Mouse (Mus musculus): ENCODE data around the gene Bace1. TPM values are rescaled to one million over a fixed set of nuclear protein-coding genes. Genes with fewer than 3 reads are reported as not detected.

Gene Bace1
- total RNA-seq, 2 experiments from 2014 or later = 79.9 to 88.1 TPM

GRCm38 (mm10) chr9:45893681-45894080, 55.3 kb downstream of the Bace1 start:
- no peak for DNase-seq (ENCODE audit: low spot score in 2 of 2)

GRCm38 (mm10) chr9:45905196-45905595, 66.8 kb downstream of the Bace1 start:
- no peak for DNase-seq (ENCODE audit: low spot score in 2 of 2)

DNA sequence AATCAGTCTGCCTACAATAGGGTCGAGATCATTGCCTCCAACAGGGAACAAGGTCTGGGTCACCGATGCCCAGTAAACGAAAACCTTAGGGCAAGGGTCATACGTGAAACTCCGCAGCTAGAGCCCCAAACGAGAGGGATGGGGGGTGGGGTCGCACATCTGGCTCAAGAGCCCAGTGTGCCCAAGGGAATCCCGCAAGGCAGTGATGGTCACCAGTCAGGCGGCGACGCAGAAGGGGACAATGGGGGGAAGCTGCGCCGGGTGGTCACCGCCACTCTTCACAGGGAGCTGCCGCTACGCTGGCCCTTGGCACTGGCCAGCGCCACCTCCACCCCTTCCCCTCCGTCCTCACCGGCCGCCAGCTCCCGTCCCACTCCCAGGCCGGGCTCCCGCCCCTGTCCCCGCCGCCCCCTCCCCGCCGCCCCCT, 67.4 kb downstream of the Bace1 start:
- peak in 1 of 2 experiments; percentile 18 for DNase-seq (ENCODE audit: low spot score in 2 of 2)

DNA sequence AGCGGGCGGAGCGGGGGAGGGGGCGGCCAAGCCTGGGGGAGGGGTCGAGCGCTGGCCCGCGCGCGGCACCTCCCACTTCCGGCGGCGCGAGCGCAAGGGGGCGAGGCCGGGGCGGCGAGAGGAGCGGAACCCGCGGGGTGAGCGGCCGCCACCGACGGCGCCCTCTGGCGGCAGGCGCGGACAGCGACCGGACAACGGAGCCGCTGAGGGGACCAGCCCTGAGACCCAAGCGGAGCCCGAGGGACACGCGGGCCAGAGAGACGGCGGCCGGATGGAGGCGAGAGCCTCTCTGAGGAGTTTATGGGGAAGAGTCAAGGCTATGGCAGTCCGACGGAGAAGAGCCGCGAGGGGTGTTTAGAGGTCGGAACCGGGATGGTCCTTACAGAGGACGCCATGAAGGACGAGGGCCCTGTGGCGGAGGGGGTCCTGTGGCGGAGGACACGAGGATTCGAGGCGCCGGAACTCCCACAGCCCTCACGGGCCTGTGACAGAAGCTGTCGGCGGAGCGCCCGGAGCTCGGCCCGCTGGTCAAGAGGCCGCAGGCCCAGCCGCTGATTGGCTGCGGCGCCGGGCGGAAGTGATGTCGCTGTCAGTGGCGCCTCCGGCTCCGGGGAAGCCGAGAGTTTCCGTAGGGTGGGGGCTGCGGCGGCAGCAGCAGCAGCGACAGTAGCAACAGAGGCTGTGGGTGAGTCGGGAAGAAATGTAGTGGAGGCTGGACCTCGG, 68.1 kb downstream of the Bace1 start, which contains the start of the genes Pcsk7 and Rnf214:
TSS of gene Pcsk7 (plus strand) at position 143 of the 723 bp plus-strand sequence.
TSS of gene Rnf214 (minus strand) at position 557 of the 723 bp plus-strand sequence.
- DNase-seq (ENCODE audit: low spot score in 2 of 2) = peak; percentile 82 to 92

DNA sequence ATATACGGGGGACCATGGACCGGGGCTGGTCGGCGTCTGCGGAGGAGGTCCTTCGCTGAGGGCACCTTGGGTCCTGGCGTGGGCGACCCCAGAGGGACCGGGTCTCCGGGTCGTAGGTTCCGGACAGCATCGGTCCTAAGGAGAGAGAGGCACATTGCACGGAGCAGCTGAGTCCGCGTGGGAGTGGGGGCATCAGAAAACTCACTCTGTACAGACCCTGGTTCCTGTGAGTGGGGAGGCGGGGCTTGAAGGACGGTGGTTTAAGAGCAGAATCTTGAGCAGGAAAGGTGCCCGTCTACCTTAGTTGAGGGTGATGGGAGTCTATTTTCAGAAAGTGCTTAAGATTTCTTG, 68.7 kb downstream of the Bace1 start:
- no peak for DNase-seq (ENCODE audit: low spot score in 2 of 2)

- no peak for DNase-seq (ENCODE audit: low spot score in 2 of 2)
Observed at GRCm38 (mm10) chr9:45910995-45911394, 72.6 kb downstream of the Bace1 start.

GRCm38 (mm10) chr9:45911673-45912072, 73.3 kb downstream of the Bace1 start:
- DNase-seq (ENCODE audit: low spot score in 2 of 2) = peak in 1 of 2 experiments; percentile 43

Other genes starting within 250 kb of the Bace1 start
- 10 to 100 TPM; 11.3 to 13.2 TPM for gene Cep164, start 9.9 kb upstream of the Bace1 start, total RNA-seq (2021)
- 10 to 100 TPM; 21.4 to 23.1 TPM for gene Pcsk7, start 67.9 kb downstream of the Bace1 start, total RNA-seq (2021)
- gene Rnf214, start 68.3 kb downstream of the Bace1 start, total RNA-seq (2021) = 10 to 100 TPM; 71.8 to 73.2 TPM
- 1 to 10 TPM; 3.4 to 8.3 TPM for gene Tagln, start 97.5 kb downstream of the Bace1 start, total RNA-seq (2021)
- 10 to 100 TPM; 69.1 to 76.4 TPM for gene Sidt2, start 116.7 kb downstream of the Bace1 start, total RNA-seq (2021)
- 100 to 1,000 TPM; 237 to 239 TPM for gene Pafah1b2, start 174.1 kb downstream of the Bace1 start, total RNA-seq (2021)
- 100 to 1,000 TPM; 143 to 147 TPM for gene Sik3, start 174.2 kb downstream of the Bace1 start, total RNA-seq (2021)